Mouse (Mus musculus) embryonic facial prominence, embryonic 15.5 days (tissue): ENCODE measurements around the gene AW011738. TPM values are rescaled to one million over a fixed set of nuclear protein-coding genes. Genes with fewer than 3 reads are reported as not detected.
A peak's percentile ranks its signal among the peaks of the same experiment; 100 is the strongest.

Experiments used
- ATAC-seq: fragments of 200-750 bp; cut with Nextera tagmentation; 2 replicates; pipeline ENCODE4 v1.8.0; 2017; ENCODE audit warnings: low read depth, moderate TSS enrichment; ENCODE audit not compliant: insufficient number of reproducible peaks, low FRiP score, low TSS enrichment
- H3K27ac ChIP-seq: fragments of 300-500 bp; sonication (generic); replicated peaks from 2 replicates; pipeline ENCODE4 v1.5.1; 2015; ENCODE audit warnings: mild to moderate bottlenecking, inconsistent platforms
- H3K27me3 ChIP-seq: fragments of 300-500 bp; sonication (generic); 2 replicates; pipeline ENCODE4 v1.6.1; 2015; ENCODE audit warnings: inconsistent platforms
- H3K36me3 ChIP-seq: fragments of 300-500 bp; sonication (generic); 2 replicates; pipeline ENCODE4 v1.6.1; 2015; ENCODE audit warnings: mild to moderate bottlenecking, inconsistent platforms
- H3K4me1 ChIP-seq: fragments of 300-500 bp; sonication (generic); 2 replicates; pipeline ENCODE4 v1.6.1; 2015; ENCODE audit warnings: inconsistent platforms
- H3K4me2 ChIP-seq: fragments of 300-500 bp; sonication (generic); replicated peaks from 2 replicates; pipeline ENCODE4 v1.6.1; 2015; ENCODE audit warnings: mild to moderate bottlenecking, inconsistent platforms
- H3K4me3 ChIP-seq: fragments of 300-500 bp; sonication (generic); replicated peaks from 2 replicates; pipeline ENCODE4 v1.5.1; 2015; ENCODE audit warnings: mild to moderate bottlenecking, inconsistent platforms
- H3K9ac ChIP-seq: fragments of 300-500 bp; sonication (generic); 2 replicates; pipeline ENCODE4 v1.6.1; 2015; ENCODE audit warnings: inconsistent platforms
- H3K9me3 ChIP-seq: fragments of 300-500 bp; sonication (generic); replicated peaks from 2 replicates; pipeline ENCODE4 v1.6.1; 2016; ENCODE audit warnings: inconsistent platforms
- WGBS: fragments of 180-500 bp; shearing (Covaris S2); methylation state at CpG from one replicate; pipeline ENCODE4 v1.1.7; 2015; 5-methylcytosine and 5-hydroxymethylcytosine counted together
- polyA plus RNA-seq: library from polyadenylated mRNA; unstranded; fragments of >200 nt; fragmentation: Nextera tagmentation; extraction: Ambion mirVana; gene quantifications from 2 replicates; pipeline ENCODE4 v1.2.1, GENCODE M21; 2015

AW011738 gene
- 3.1 and 3.6 TPM in 2 replicates for polyA plus RNA-seq

DNA sequence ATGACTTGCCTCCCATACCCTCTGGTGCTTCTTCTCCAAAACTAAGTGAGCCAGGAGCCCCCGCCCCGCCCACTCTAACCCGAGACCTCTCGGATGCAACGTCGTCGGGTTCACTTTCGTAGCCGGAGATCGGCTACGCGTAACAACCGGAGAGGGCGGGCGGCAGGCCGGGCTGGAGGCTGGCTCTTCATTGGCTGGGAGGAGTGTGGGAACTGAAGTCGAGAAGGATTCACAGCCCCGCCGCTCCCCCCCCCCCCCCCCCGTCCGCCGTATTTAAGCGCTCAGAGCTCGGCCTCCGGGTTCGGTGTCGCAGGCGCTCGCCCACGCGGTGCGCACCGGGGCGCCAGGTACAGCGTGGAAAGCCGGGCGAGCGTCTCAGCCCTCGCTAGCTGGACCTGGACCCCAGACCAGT is at the start of gene AW011738:
Gene AW011738, plus strand, starts transcription at position 304 of the 412 bp plus-strand sequence.
- ATAC-seq: peak; percentile 84
- Histone ChIP-seq H3K9ac (peak within 1 kb of the TSS; percentile 54), H3K4me3 (peak within 1 kb of the TSS; percentile 52), H3K4me1 (peaks cover 27% of the 10 kb centered on the region), H3K4me2 (peak within 1 kb of the TSS; percentile 93), H3K27me3 (peaks cover 6% of the 10 kb centered on the region), H3K36me3 (no peaks in the 10 kb centered on the region), H3K9me3 (no peaks in the 10 kb centered on the region), H3K27ac (peak within 1 kb of the TSS; percentile 34; the same call in 1 of the 2 replicates)
- WGBS: under 1% methylated on average over 31 of the region's 39 CpGs

GRCm38 (mm10) chr4:156154771-156155170 is 48.3 kb upstream of the AW011738 start:
- Histone ChIP-seq H3K4me2 (no peak overlapping the region), H3K4me3 (no peak overlapping the region), H3K27me3 (no peaks in the 10 kb centered on the region), H3K36me3 (no peaks in the 10 kb centered on the region), H3K9ac (no peak overlapping the region), H3K27ac (no peak overlapping the region), H3K4me1 (no peaks in the 10 kb centered on the region), H3K9me3 (0 out of 2 replicates have a peak, but pooled peaks cover 4% of the 10 kb centered on the region)
- no peak for ATAC-seq
- 96% methylated on average over 3 of the region's 3 CpGs for WGBS

GRCm38 (mm10) chr4:156166477-156166876 is 36.6 kb upstream of the AW011738 start:
- Histone ChIP-seq H3K36me3 (peaks cover 93% of the 10 kb centered on the region), H3K9me3 (peaks cover 11% of the 10 kb centered on the region; the same call in 1 of the 2 replicates), H3K4me2 (no peak overlapping the region), H3K27ac (no peak overlapping the region), H3K4me1 (no peaks in the 10 kb centered on the region), H3K9ac (no peak overlapping the region), H3K27me3 (no peaks in the 10 kb centered on the region), H3K4me3 (no peak overlapping the region)
- WGBS: 82% methylated on average over 9 of the region's 9 CpGs
- ATAC-seq: no peak

DNA sequence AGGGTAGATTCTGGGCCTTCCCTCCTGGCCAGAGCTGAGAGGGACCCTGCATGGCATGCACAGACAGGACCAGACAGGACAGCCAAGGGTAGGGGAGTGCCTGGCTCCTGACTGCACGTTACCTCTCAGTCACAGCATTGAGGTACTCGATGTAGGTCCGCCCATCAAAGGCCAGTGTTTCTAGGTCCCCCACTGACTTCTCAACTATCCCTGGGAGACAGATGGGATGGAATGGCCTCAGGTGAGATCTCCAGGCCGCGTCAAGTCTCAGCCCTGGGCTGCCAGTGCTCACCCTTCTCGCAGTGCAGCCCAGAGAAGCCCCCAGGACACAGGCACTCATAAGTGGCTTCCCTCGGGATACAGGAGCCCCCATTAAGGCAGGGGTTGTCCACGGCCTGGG is 34.5 kb upstream of the AW011738 start:
- Histone ChIP-seq H3K4me1 (no peaks in the 10 kb centered on the region), H3K4me2 (no peak overlapping the region), H3K27ac (no peak overlapping the region), H3K27me3 (no peaks in the 10 kb centered on the region), H3K4me3 (no peak overlapping the region), H3K36me3 (peaks cover 98% of the 10 kb centered on the region), H3K9ac (no peak overlapping the region), H3K9me3 (no peaks in the 10 kb centered on the region)
- WGBS: 85% methylated on average over 8 of the region's 8 CpGs
- ATAC-seq: no peak

DNA sequence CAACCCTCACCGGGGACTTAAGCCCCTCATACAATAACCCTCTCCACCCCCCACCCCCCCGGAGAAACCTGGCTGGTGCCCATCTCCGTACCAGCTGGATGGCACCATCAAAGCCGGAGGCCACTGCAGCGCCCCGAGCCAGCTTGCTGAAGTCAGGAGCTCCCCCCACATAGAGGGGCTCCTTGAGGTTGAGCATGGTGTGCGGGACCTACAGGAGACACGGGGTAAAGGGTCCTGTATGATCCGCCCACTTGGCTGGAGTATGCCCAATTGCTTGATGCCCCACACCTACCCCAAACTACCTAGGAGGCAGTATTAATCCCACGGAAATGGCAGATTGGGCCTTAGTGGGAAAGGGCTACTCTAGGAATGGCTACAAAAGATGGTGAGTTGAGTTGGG is 34.0 kb upstream of the AW011738 start:
- no peaks in the 10 kb centered on the region for H3K9me3 ChIP-seq
- H3K27ac ChIP-seq: no peak overlapping the region
- no peak overlapping the region for H3K4me2 ChIP-seq
- no peak overlapping the region for H3K9ac ChIP-seq
- no peak for ATAC-seq
- H3K36me3 ChIP-seq: peaks cover 98% of the 10 kb centered on the region
- H3K27me3 ChIP-seq: no peaks in the 10 kb centered on the region
- 95% methylated on average over 10 of the region's 10 CpGs for WGBS
- H3K4me3 ChIP-seq: no peak overlapping the region
- H3K4me1 ChIP-seq: no peaks in the 10 kb centered on the region

GRCm38 (mm10) chr4:156171828-156172227 is 31.3 kb upstream of the AW011738 start:
- no peak for ATAC-seq
- Histone ChIP-seq H3K36me3 (peaks cover 99% of the 10 kb centered on the region), H3K27ac (no peak overlapping the region), H3K4me3 (no peak overlapping the region), H3K9me3 (no peaks in the 10 kb centered on the region), H3K9ac (no peak overlapping the region), H3K27me3 (no peaks in the 10 kb centered on the region), H3K4me2 (no peak overlapping the region), H3K4me1 (no peaks in the 10 kb centered on the region)
- 93% methylated on average over 11 of the region's 11 CpGs for WGBS

- Histone ChIP-seq H3K27me3 (no peaks in the 10 kb centered on the region), H3K4me3 (no peak overlapping the region), H3K36me3 (peaks cover 76% of the 10 kb centered on the region), H3K9me3 (no peaks in the 10 kb centered on the region), H3K27ac (no peak overlapping the region), H3K4me1 (no peaks in the 10 kb centered on the region), H3K9ac (no peak overlapping the region), H3K4me2 (no peak overlapping the region)
- ATAC-seq: no peak
- WGBS: 90% methylated on average over 9 of the region's 9 CpGs
Observed at GRCm38 (mm10) chr4:156177630-156178029, 25.5 kb upstream of the AW011738 start.

- H3K9ac ChIP-seq: no peak overlapping the region
- WGBS: 78% methylated on average over 5 of the region's 5 CpGs
- no peaks in the 10 kb centered on the region for H3K9me3 ChIP-seq
- H3K27me3 ChIP-seq: no peaks in the 10 kb centered on the region
- no peak overlapping the region for H3K4me3 ChIP-seq
- ATAC-seq: no peak
- H3K4me2 ChIP-seq: no peak overlapping the region
- H3K36me3 ChIP-seq: peaks cover 24% of the 10 kb centered on the region
- no peak overlapping the region for H3K27ac ChIP-seq
- H3K4me1 ChIP-seq: peaks cover 43% of the 10 kb centered on the region
Observed at GRCm38 (mm10) chr4:156183747-156184146, 19.4 kb upstream of the AW011738 start.

DNA sequence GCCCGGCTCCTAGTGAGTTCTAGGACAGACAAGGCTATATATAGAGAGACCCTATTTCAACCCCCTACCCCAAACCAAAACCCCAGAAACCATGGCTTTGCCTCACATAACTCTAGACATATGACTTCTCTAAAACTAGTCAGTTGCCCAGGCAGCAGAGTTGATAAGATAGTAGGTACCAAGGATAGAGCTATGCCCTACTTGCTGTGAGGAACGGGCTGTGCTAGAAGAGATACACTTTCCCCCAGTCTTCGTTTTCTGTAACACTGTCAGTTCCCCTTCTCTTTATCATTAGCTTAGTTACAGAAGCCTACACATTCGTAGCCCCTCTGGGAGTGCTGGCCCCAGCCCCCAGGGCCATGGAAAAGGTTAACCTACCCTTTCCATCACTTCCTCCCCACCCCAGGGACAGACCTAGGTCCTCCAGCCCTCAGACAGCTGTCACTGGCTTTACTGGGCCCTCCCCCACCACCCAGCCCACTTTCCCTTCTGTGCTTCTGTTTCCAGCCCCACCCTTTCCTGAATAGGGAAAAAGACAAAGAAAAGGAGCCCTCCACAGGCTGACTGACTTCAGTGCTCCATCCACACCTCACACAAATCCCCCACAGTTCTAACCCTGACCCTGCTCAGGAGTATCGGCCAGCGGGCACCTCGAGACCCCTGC is 18.7 kb upstream of the AW011738 start:
- no peak overlapping the region for H3K27ac ChIP-seq
- 79% methylated on average over 7 of the region's 7 CpGs for WGBS
- 0 out of 2 replicates have a peak overlapping the region, but pooled peaks have one; percentile 10 for H3K4me2 ChIP-seq
- H3K27me3 ChIP-seq: no peaks in the 10 kb centered on the region
- H3K9me3 ChIP-seq: no peaks in the 10 kb centered on the region
- peak; percentile 17; the same call in 1 of the 2 replicates for ATAC-seq
- no peak overlapping the region for H3K4me3 ChIP-seq
- H3K4me1 ChIP-seq: peaks cover 50% of the 10 kb centered on the region
- H3K9ac ChIP-seq: no peak overlapping the region
- H3K36me3 ChIP-seq: peaks cover 17% of the 10 kb centered on the region

GRCm38 (mm10) chr4:156185456-156185949 is 17.6 kb upstream of the AW011738 start:
- H3K9ac ChIP-seq: 0 out of 2 replicates have a peak overlapping the region, but pooled peaks have one; percentile 18
- 65% methylated on average over 13 of the region's 13 CpGs for WGBS
- ATAC-seq: no peak
- H3K36me3 ChIP-seq: peaks cover 16% of the 10 kb centered on the region
- H3K4me3 ChIP-seq: peak overlapping the region; percentile 39
- no peaks in the 10 kb centered on the region for H3K9me3 ChIP-seq
- peak overlapping the region; percentile 58 for H3K4me2 ChIP-seq
- H3K27ac ChIP-seq: peak overlapping the region; percentile 67
- H3K4me1 ChIP-seq: peaks cover 57% of the 10 kb centered on the region
- no peaks in the 10 kb centered on the region for H3K27me3 ChIP-seq

- peaks cover 19% of the 10 kb centered on the region for H3K36me3 ChIP-seq
- 0 out of 2 replicates have a peak overlapping the region, but pooled peaks have one; percentile 18 for H3K9ac ChIP-seq
- no peaks in the 10 kb centered on the region for H3K9me3 ChIP-seq
- no peaks in the 10 kb centered on the region for H3K27me3 ChIP-seq
- H3K4me2 ChIP-seq: peak overlapping the region; percentile 58
- H3K27ac ChIP-seq: peak overlapping the region; percentile 67
- 8% methylated on average over 31 of the region's 31 CpGs for WGBS
- ATAC-seq: 0 out of 2 replicates have a peak, but pooled peaks have one; percentile 8
- peak overlapping the region; percentile 39 for H3K4me3 ChIP-seq
- peaks cover 57% of the 10 kb centered on the region for H3K4me1 ChIP-seq
Observed at GRCm38 (mm10) chr4:156185950-156186850, 16.9 kb upstream of the AW011738 start.
